Mouse (Mus musculus) thymus, adult 2 months (tissue): Measurements from ENCODE around the gene Zfp362. TPM values are rescaled to one million over a fixed set of nuclear protein-coding genes. Genes with fewer than 3 reads are reported as not detected.

Source experiments
- DNase-seq: peaks from one replicate; pipeline ENCODE4 v3.0.0; 2021
- H3K27ac ChIP-seq: fragments of 200-500 bp; 2 replicates; pipeline ENCODE4 v1.5.1; 2012; ENCODE audit warnings: low read length, control low read depth; ENCODE audit not compliant: control insufficient read depth, insufficient read depth
- H3K27me3 ChIP-seq: fragments of 200-500 bp; 2 replicates; pipeline ENCODE4 v1.6.1; 2012; ENCODE audit warnings: mild to moderate bottlenecking, low read length, moderate library complexity, mixed read lengths; ENCODE audit not compliant: control insufficient read depth, insufficient read depth
- H3K36me3 ChIP-seq: fragments of 200-500 bp; 2 replicates; pipeline ENCODE4 v1.6.1; 2012; ENCODE audit warnings: mild to moderate bottlenecking, low read length, moderate library complexity; ENCODE audit not compliant: control insufficient read depth, insufficient read depth
- H3K4me1 ChIP-seq: fragments of 200-500 bp; replicated peaks from 2 replicates; pipeline ENCODE4 v1.6.1; 2012; ENCODE audit warnings: low read length; ENCODE audit not compliant: control insufficient read depth, insufficient read depth
- H3K4me3 ChIP-seq: fragments of 200-500 bp; 2 replicates; pipeline ENCODE4 v1.5.1; 2012; ENCODE audit warnings: mild to moderate bottlenecking, low read length, control low read depth, moderate library complexity; ENCODE audit not compliant: control insufficient read depth, insufficient read depth
- CTCF ChIP-seq: fragments of 200-500 bp; IDR thresholded peaks from 2 replicates; pipeline ENCODE4 v1.5.1; 2012; ENCODE audit warnings: mild to moderate bottlenecking, control low read depth, low read length, moderate library complexity, borderline replicate concordance; ENCODE audit not compliant: control insufficient read depth, poor library complexity, insufficient read depth; ENCODE audit errors: extremely low read depth
- POLR2A ChIP-seq: fragments of 200-500 bp; IDR thresholded peaks from 2 replicates; pipeline ENCODE4 v1.6.1; 2012; ENCODE audit warnings: mild to moderate bottlenecking, low read length, control low read depth, moderate library complexity; ENCODE audit not compliant: control insufficient read depth, poor library complexity, insufficient read depth; ENCODE audit errors: extremely low read depth
- WGBS: fragments of 180-500 bp; shearing (Covaris S2); methylation state at CpG from one replicate; pipeline ENCODE4 v1.1.7; 2018; 5-methylcytosine and 5-hydroxymethylcytosine counted together
- polyA plus RNA-seq: library from polyadenylated mRNA; depleted of rRNA; stranded (reverse); fragments of >200 nt; gene quantifications from 2 replicates; pipeline ENCODE4 v1.2.3, GENCODE M21; 2012

Zfp362 gene
- polyA plus RNA-seq, 1 experiment = 105 TPM

DNA sequence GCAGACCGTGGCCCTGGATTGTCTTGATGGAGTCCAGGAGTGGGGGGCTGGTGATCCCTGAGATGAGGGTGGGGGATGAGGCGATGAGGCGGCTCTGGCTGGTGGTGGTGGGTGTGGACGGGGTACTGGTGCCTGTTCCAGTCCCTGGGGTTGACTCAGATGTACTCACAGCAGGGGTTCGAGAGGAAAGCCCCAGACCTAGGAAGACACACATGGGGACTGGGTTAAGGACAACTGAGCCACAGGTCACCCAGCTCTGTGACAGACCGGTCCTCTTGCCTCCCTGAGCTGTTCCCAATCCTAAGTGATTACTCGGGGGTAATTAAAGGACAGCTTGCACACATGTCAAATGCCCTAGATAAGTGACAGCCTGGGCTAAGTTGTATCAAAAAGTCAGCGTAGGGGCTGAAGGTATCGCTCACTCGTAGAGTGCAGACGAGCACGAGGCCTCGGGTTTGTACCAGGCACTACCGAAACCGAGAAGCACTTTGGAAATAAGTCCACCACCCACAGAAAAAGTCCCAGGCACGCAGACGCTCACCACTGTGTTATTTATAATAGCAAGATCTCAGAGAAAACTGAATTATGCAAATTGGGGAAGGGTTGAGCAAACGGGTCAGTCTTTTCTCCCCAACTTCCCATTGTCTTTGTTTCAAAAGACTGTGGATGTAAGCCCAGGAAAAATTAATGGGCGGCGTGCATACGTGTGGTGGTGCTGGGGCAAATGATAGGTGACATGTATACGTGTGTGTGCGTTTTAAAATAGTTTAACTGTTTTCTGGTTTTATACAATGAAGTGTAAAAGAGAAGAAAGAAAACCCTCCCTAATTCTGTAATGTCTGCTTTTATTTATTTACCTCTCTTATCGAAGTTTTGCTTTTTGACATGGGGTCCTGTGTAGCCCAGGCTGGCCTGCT is 18.6 kb downstream of the Zfp362 start:
- TF ChIP-seq POLR2A (no peak), CTCF (no peak)
- no peaks in the 10 kb centered on the region for H3K27me3 ChIP-seq
- peaks cover 30% of the 10 kb centered on the region for H3K36me3 ChIP-seq
- no peak for DNase-seq
- 95% methylated on average over 24 of the region's 24 CpGs for WGBS
- no peaks in the 10 kb centered on the region for H3K4me1 ChIP-seq
- no peak overlapping the region for H3K4me3 ChIP-seq
- no peak overlapping the region for H3K27ac ChIP-seq

- H3K4me3 ChIP-seq = no peak overlapping the region
- H3K27me3 ChIP-seq = no peaks in the 10 kb centered on the region
- DNase-seq = no peak
- no peaks in the 10 kb centered on the region for H3K4me1 ChIP-seq
- TF ChIP-seq CTCF (no peak), POLR2A (no peak)
- peaks cover 38% of the 10 kb centered on the region for H3K36me3 ChIP-seq
- whole genome bisulfite sequencing = 96% methylated on average over 11 of the region's 11 CpGs
- no peak overlapping the region for H3K27ac ChIP-seq
Observed at GRCm38 (mm10) chr4:128785921-128786654, 19.8 kb downstream of the Zfp362 start.

DNA sequence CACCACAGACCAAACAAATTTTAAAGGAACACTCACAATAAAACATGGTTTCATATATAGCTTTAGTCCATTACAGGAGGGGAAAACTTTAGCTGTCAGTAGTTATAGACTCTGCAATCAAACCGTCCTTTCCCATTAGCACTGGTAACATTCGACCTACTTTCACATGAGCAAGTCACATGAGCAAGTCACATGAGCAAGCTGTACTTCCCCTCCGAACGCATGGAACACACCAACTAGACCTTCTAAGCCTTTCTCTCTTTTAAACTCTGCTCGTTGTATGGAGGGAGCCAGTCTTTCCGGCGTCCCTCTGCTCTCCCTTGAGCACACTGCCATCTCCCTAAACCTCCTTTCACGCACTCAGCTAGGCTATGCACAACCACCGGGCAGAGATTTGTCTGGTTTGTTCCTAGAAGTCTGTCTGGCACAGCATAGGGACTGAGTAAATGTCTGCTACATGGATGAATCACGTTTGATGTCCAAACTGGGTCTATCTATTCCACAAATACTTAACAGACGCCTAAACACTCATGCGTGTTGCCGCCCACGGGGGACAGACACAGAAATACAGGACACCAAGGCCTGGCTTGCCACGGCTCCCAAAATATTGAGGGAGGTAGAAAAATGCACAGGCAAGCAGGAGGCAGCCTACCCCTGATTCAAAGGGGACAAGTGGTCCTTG is 20.8 kb downstream of the Zfp362 start:
- WGBS = 91% methylated on average over 15 of the region's 15 CpGs
- Histone ChIP-seq H3K27ac (no peak overlapping the region), H3K36me3 (peaks cover 38% of the 10 kb centered on the region)

DNA sequence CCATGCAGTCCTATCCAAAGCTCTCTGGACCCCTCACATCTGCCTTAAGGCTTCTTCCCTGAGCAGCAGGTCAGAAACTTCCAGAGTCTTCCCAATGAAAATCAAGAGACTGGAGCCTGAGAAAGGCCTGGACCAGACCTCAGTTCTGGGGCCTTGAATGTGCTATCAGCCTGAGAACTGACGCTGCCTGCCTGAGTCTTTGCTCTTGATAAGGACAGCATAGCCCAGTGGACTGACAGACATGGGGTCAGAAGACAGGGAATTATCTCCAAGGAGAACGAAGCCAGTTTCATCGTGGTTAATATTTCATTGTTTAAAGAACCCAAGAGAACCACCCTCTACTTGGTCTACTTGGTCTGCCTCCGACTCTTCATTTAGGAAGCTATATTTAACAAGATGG is 23.2 kb downstream of the Zfp362 start:
- WGBS = 94% methylated on average over 4 of the region's 4 CpGs
- H3K36me3 ChIP-seq = peaks cover 41% of the 10 kb centered on the region
- H3K4me1 ChIP-seq = no peaks in the 10 kb centered on the region
- no peak for DNase-seq
- no peaks in the 10 kb centered on the region for H3K27me3 ChIP-seq
- H3K4me3 ChIP-seq = no peak overlapping the region
- no peak for TF ChIP-seq POLR2A
- no peak for TF ChIP-seq CTCF
- no peak overlapping the region for H3K27ac ChIP-seq

More for the DNA sequence above, 20.8 kb downstream of the Zfp362 start:
- Histone ChIP-seq H3K4me1 (no peaks in the 10 kb centered on the region), H3K27me3 (no peaks in the 10 kb centered on the region), H3K4me3 (no peak overlapping the region)
- TF ChIP-seq POLR2A = no peak
- TF ChIP-seq CTCF = no peak
- no peak for DNase-seq

GRCm38 (mm10) chr4:128782037-128782436 is 23.8 kb downstream of the Zfp362 start:
- Histone ChIP-seq H3K27ac (no peak overlapping the region), H3K27me3 (no peaks in the 10 kb centered on the region), H3K4me1 (no peaks in the 10 kb centered on the region), H3K36me3 (peaks cover 41% of the 10 kb centered on the region), H3K4me3 (no peak overlapping the region)
- no peak for DNase-seq
- WGBS = 96% methylated on average over 7 of the region's 7 CpGs
- TF ChIP-seq POLR2A = no peak
- no peak for TF ChIP-seq CTCF

- DNase-seq = no peak
- Histone ChIP-seq H3K4me3 (no peak overlapping the region), H3K27me3 (no peaks in the 10 kb centered on the region), H3K27ac (no peak overlapping the region), H3K36me3 (peaks cover 41% of the 10 kb centered on the region), H3K4me1 (no peaks in the 10 kb centered on the region)
- 96% methylated on average over 11 of the region's 11 CpGs for WGBS
- TF ChIP-seq CTCF (no peak), POLR2A (no peak)
Observed at GRCm38 (mm10) chr4:128777593-128777992, 28.3 kb downstream of the Zfp362 start.
